9 mouse cellular contexts compared by ENCODE assay signal in genomic region chr9:88520122-88520848, GRCm38 (mm10). TPM values are rescaled to one million over a fixed set of nuclear protein-coding genes. Genes with fewer than 3 reads are reported as not detected.
DNase-seq lines count a peak whose midpoint lies in the region; ATAC-seq and TF ChIP-seq lines count a peak whose summit lies in the region.
"Had no signal": no experiment of that assay in that cellular context is flagged by ENCODE, and none has a peak within 500 bp of the region (broad histone marks: within the 10 kb centered on the region; RNA-seq: fewer than 3 reads in every experiment).

No protein-coding gene starts in this region.

- peak overlapping the region; percentile 67 for H3K4me3 ChIP-seq in lung, embryonic 14.5 days (ENCODE audit: low read depth, low read length)
- peak overlapping the region; percentile 77; the same call in 1 of the 2 replicates for H3K4me3 ChIP-seq in embryonic facial prominence, embryonic 13.5 days
- peak overlapping the region; percentile 71 for H3K4me3 ChIP-seq in limb, embryonic 12.5 days (replicated peaks)
- H3K4me3 ChIP-seq in neural tube, embryonic 14.5 days (ENCODE audit: low read depth, low read length), result peak overlapping the region; percentile 45

- peak overlapping the region; percentile 71 for H3K4me2 ChIP-seq in lung, embryonic 14.5 days
- peak overlapping the region; percentile 65 for H3K4me2 ChIP-seq in embryonic facial prominence, embryonic 13.5 days
- H3K4me2 ChIP-seq in limb, embryonic 12.5 days, result peak overlapping the region; percentile 69
- peak overlapping the region; percentile 64 for H3K4me2 ChIP-seq in neural tube, embryonic 14.5 days (ENCODE audit: low read depth, low read length)

- WGBS in lung, embryonic 14.5 days, result 26% methylated on average over 2 of the region's 2 CpGs
- 19% methylated on average over 2 of the region's 2 CpGs for WGBS in embryonic facial prominence, embryonic 13.5 days
- 25% methylated on average over 2 of the region's 2 CpGs for WGBS in limb, embryonic 12.5 days
- WGBS in neural tube, embryonic 14.5 days, result 19% methylated on average over 2 of the region's 2 CpGs

- H3K27me3 ChIP-seq in lung, embryonic 14.5 days (ENCODE audit: insufficient read depth, low read length), result no peaks in the 10 kb centered on the region
- no peaks in the 10 kb centered on the region for H3K27me3 ChIP-seq in embryonic facial prominence, embryonic 13.5 days
- H3K27me3 ChIP-seq in limb, embryonic 12.5 days, result no peaks in the 10 kb centered on the region
- H3K27me3 ChIP-seq in neural tube, embryonic 14.5 days (ENCODE audit: control insufficient read depth, insufficient read depth, low read length), result no peaks in the 10 kb centered on the region

- H3K9ac ChIP-seq in lung, embryonic 14.5 days, result peak overlapping the region; percentile 96
- H3K9ac ChIP-seq in embryonic facial prominence, embryonic 13.5 days, result 0 out of 2 replicates have a peak overlapping the region, but pooled peaks have one; percentile 97
- H3K9ac ChIP-seq in limb, embryonic 12.5 days (replicated peaks), result no peak overlapping the region
- H3K9ac ChIP-seq in neural tube, embryonic 14.5 days (replicated peaks; ENCODE audit: low read depth, low read length), result no peak overlapping the region

- H3K9me3 ChIP-seq in lung, embryonic 14.5 days (ENCODE audit: low read depth, low read length), result no peaks in the 10 kb centered on the region
- no peaks in the 10 kb centered on the region for H3K9me3 ChIP-seq in embryonic facial prominence, embryonic 13.5 days
- H3K9me3 ChIP-seq in limb, embryonic 12.5 days, result no peaks in the 10 kb centered on the region
- no peaks in the 10 kb centered on the region for H3K9me3 ChIP-seq in neural tube, embryonic 14.5 days (ENCODE audit: control insufficient read depth, low read length)

- DNase-seq in lung, embryonic 14.5 days, result peak; percentile 41
- no peak for DNase-seq in lung, postnatal 14 days
- DNase-seq in MN1 (ENCODE audit: low spot score), result no peak
- no peak for DNase-seq in yolk sac, embryonic 10.5 days (ENCODE audit: low spot score)
- DNase-seq in urinary bladder, postnatal 4 days (ENCODE audit: low spot score in 2 of 2), result no peak
- DNase-seq: heart, postnatal 10 days had no signal

- no peak for TF ChIP-seq CTCF in lung, embryonic 14.5 days (IDR thresholded peaks at IDR 0.05; ENCODE audit: low read depth)

- 0 out of 2 replicates have a peak overlapping the region, but pooled peaks have one; percentile 5 for H3K27ac ChIP-seq in lung, embryonic 14.5 days (ENCODE audit: low read depth)
- H3K27ac ChIP-seq in embryonic facial prominence, embryonic 13.5 days, result no peak overlapping the region
- H3K27ac ChIP-seq in limb, embryonic 12.5 days, result peak overlapping the region; percentile 47; the same call in 1 of the 2 replicates
- no peak overlapping the region for H3K27ac ChIP-seq in neural tube, embryonic 14.5 days (ENCODE audit: low read depth, low read length)

- no peak for ATAC-seq in lung, embryonic 14.5 days (ENCODE audit: insufficient read depth)
- no peak for ATAC-seq in embryonic facial prominence, embryonic 13.5 days (ENCODE audit: insufficient number of reproducible peaks, insufficient read depth, low FRiP score, low TSS enrichment, low read depth)
- no peak for ATAC-seq in limb, embryonic 12.5 days (ENCODE audit: insufficient number of reproducible peaks, insufficient read depth, low FRiP score, low TSS enrichment, low read depth)
- ATAC-seq in neural tube, embryonic 14.5 days (ENCODE audit: low read depth), result no peak

- H3K4me1 ChIP-seq in lung, embryonic 14.5 days (ENCODE audit: insufficient read depth), result peaks cover 3% of the 10 kb centered on the region; the same call in 1 of the 2 replicates
- peaks cover 15% of the 10 kb centered on the region; the same call in 1 of the 2 replicates for H3K4me1 ChIP-seq in embryonic facial prominence, embryonic 13.5 days
- H3K4me1 ChIP-seq in limb, embryonic 12.5 days (replicated peaks), result peaks cover 16% of the 10 kb centered on the region
- H3K4me1 ChIP-seq in neural tube, embryonic 14.5 days (ENCODE audit: control insufficient read depth, insufficient read depth, low read length), result peaks cover 12% of the 10 kb centered on the region

- peaks cover 24% of the 10 kb centered on the region for H3K36me3 ChIP-seq in lung, embryonic 14.5 days (ENCODE audit: insufficient read depth)
- H3K36me3 ChIP-seq in embryonic facial prominence, embryonic 13.5 days, result peaks cover 19% of the 10 kb centered on the region
- peaks cover 18% of the 10 kb centered on the region for H3K36me3 ChIP-seq in limb, embryonic 12.5 days
- peaks cover 15% of the 10 kb centered on the region for H3K36me3 ChIP-seq in neural tube, embryonic 14.5 days (ENCODE audit: control insufficient read depth, insufficient read depth, low read length)

RNA-seq across cellular contexts. Expression of gene Zfp949, which starts 27.5 kb away (rescaled TPM):
- polyA plus RNA-seq in lung, embryonic 14.5 days (2014; fragmentation: Nextera tagmentation; extraction: Ambion mirVana), result 7.6 and 8.4 TPM in 2 replicates
- polyA plus RNA-seq in embryonic facial prominence, embryonic 13.5 days (2015; fragmentation: Nextera tagmentation; extraction: Ambion mirVana), result 13.7 and 17.8 TPM in 2 replicates
- polyA plus RNA-seq in limb, embryonic 12.5 days (2016; fragmentation: Nextera tagmentation; extraction: Ambion mirVana), result 12.7 and 14.3 TPM in 2 replicates
- polyA plus RNA-seq in neural tube, embryonic 14.5 days (2014; fragmentation: Nextera tagmentation; extraction: Ambion mirVana), result 20.8 and 21.2 TPM in 2 replicates

RNA-seq across cellular contexts. Expression of gene Syncrip, which starts 37.9 kb away (rescaled TPM):
- polyA plus RNA-seq in lung, embryonic 14.5 days (2014; fragmentation: Nextera tagmentation; extraction: Ambion mirVana), result 141 and 151 TPM in 2 replicates
- polyA plus RNA-seq in embryonic facial prominence, embryonic 13.5 days (2015; fragmentation: Nextera tagmentation; extraction: Ambion mirVana), result 107 and 112 TPM in 2 replicates
- polyA plus RNA-seq in limb, embryonic 12.5 days (2016; fragmentation: Nextera tagmentation; extraction: Ambion mirVana), result 124 and 132 TPM in 2 replicates
- 86.6 and 87.8 TPM in 2 replicates for polyA plus RNA-seq in neural tube, embryonic 14.5 days (2014; fragmentation: Nextera tagmentation; extraction: Ambion mirVana)

Comparison
In these comparisons a context has a peak if more than half of its experiments do, and no peak if none do; other contexts are left out.
1. H3K27ac ChIP-seq: peak in lung, embryonic 14.5 days (single experiment) and limb, embryonic 12.5 days (single experiment); none in embryonic facial prominence, embryonic 13.5 days (single experiment) and neural tube, embryonic 14.5 days (single experiment).
2. H3K9ac ChIP-seq: peak in lung, embryonic 14.5 days (single experiment) and embryonic facial prominence, embryonic 13.5 days (single experiment); none in limb, embryonic 12.5 days (single experiment) and neural tube, embryonic 14.5 days (single experiment).
3. Peak in every context shown above with its lines, with median percentiles within 50 percentile points of each other: H3K4me2 ChIP-seq and H3K4me3 ChIP-seq.